Mouse (Mus musculus) heart, postnatal 36 days (tissue): Measurements from ENCODE around the gene Pmf1. TPM values are rescaled to one million over a fixed set of nuclear protein-coding genes. Genes with fewer than 3 reads are reported as not detected.

Source experiments
- DNase-seq, 2 experiments: peaks; one replicate each; pipeline ENCODE4 v3.0.0; 2021 to 2022
- intact Hi-C: fragments of 180-260 bp; cut with DNase I; formaldehyde crosslinking; loops from one replicate; pipeline ENCODE4 v1.15.1; 2025
- total RNA-seq, 2 experiments: library from RNA; stranded (reverse); gene quantifications; 2 replicates each; pipeline ENCODE4 v1.2.3; 2021

Gene Pmf1
- total RNA-seq, result 10 to 100 TPM; 14.5 to 18.3 TPM

GRCm38 (mm10) chr3:88409741-88410644, at the start of gene Pmf1:
TSS of gene Pmf1 (minus strand) at chr3:88410331.
- peak; percentile 92 to 95 for DNase-seq
- intact Hi-C loops, result loop anchor here (2.0 kb wide), 2 partner anchors 15 to 67 kb away; partner anchors contain the start of gene Slc25a44

- no peak for DNase-seq
- intact Hi-C loops, result no loop called here
Observed at GRCm38 (mm10) chr3:88458778-88459219, 48.7 kb upstream of the Pmf1 start.

GRCm38 (mm10) chr3:88456746-88457532, 46.8 kb upstream of the Pmf1 start:
- intact Hi-C loops, result no loop called here
- no peak for DNase-seq

- no peak for DNase-seq
Observed at GRCm38 (mm10) chr3:88456313-88456712, 46.2 kb upstream of the Pmf1 start.

GRCm38 (mm10) chr3:88455588-88456264, 45.6 kb upstream of the Pmf1 start:
- intact Hi-C loops, result no loop called here
- no peak for DNase-seq

More at GRCm38 (mm10) chr3:88456313-88456712, 46.2 kb upstream of the Pmf1 start:
- intact Hi-C loops, result no loop called here

GRCm38 (mm10) chr3:88454762-88455587, 44.8 kb upstream of the Pmf1 start:
- intact Hi-C loops, result no loop called here
- DNase-seq, result no peak

GRCm38 (mm10) chr3:88453986-88454385, 43.9 kb upstream of the Pmf1 start:
- no peak for DNase-seq
- intact Hi-C loops, result no loop called here

- DNase-seq, result no peak
- intact Hi-C loops, result no loop called here
Observed at GRCm38 (mm10) chr3:88453369-88453768, 43.2 kb upstream of the Pmf1 start.

- DNase-seq, result no peak
- intact Hi-C loops, result no loop called here
Observed at GRCm38 (mm10) chr3:88452716-88453115, 42.6 kb upstream of the Pmf1 start.

- intact Hi-C loops, result no loop called here
- no peak for DNase-seq
Observed at GRCm38 (mm10) chr3:88452246-88452645, 42.1 kb upstream of the Pmf1 start.

GRCm38 (mm10) chr3:88450379-88451131, 40.4 kb upstream of the Pmf1 start:
- intact Hi-C loops, result no loop called here
- no peak for DNase-seq

- intact Hi-C loops, result no loop called here
- no peak for DNase-seq
Observed at GRCm38 (mm10) chr3:88449395-88450023, 39.4 kb upstream of the Pmf1 start.

- DNase-seq, result no peak
- intact Hi-C loops, result no loop called here
Observed at GRCm38 (mm10) chr3:88448443-88448842, 38.3 kb upstream of the Pmf1 start.

- DNase-seq, result no peak
- intact Hi-C loops, result no loop called here
Observed at GRCm38 (mm10) chr3:88447676-88448183, 37.6 kb upstream of the Pmf1 start.

- no peak for DNase-seq
- intact Hi-C loops, result no loop called here
Observed at GRCm38 (mm10) chr3:88446471-88447123, 36.5 kb upstream of the Pmf1 start.

GRCm38 (mm10) chr3:88442888-88443287, 32.8 kb upstream of the Pmf1 start:
- DNase-seq, result no peak
- intact Hi-C loops, result no loop called here

GRCm38 (mm10) chr3:88442488-88442887, 32.4 kb upstream of the Pmf1 start:
- no peak for DNase-seq
- intact Hi-C loops, result no loop called here
